25 mouse cellular contexts compared by ENCODE assay signal in genomic region chr16:35414616-35415015, GRCm38 (mm10). TPM values are rescaled to one million over a fixed set of nuclear protein-coding genes. Genes with fewer than 3 reads are reported as not detected.
DNase-seq lines count a peak whose midpoint lies in the region; ATAC-seq and TF ChIP-seq lines count a peak whose summit lies in the region.
"Had no signal": no experiment of that assay in that cellular context is flagged by ENCODE, and none has a peak within 500 bp of the region (broad histone marks: within the 10 kb centered on the region; RNA-seq: fewer than 3 reads in every experiment).

No protein-coding gene starts in this region.

- DNase-seq in heart, adult 11 months, result peak; percentile 62
- DNase-seq in kidney, postnatal 0 days (ENCODE audit: low spot score), result peak; percentile 73
- no peak for DNase-seq in kidney, adult 11 months
- DNase-seq in forelimb bud, embryonic 11.5 days (ENCODE audit: low read depth, low spot score), result peak; percentile 21
- DNase-seq in mesoderm, embryonic 11.5 days (ENCODE audit: low read depth, low spot score), result peak; percentile 30
- DNase-seq in adrenal gland, postnatal 4 days (ENCODE audit: low spot score in 2 of 2), result no peak
- DNase-seq: adrenal gland, adult 8-10 months; adrenal gland, postnatal 36 days; B cell, adult 2 months; cerebellum, adult 11 months; cerebellum, adult 8-10 months; cerebellum, postnatal 14 days; embryo, embryonic 11 days; gastrocnemius, postnatal 10 days; heart, adult 2 months had no signal

- WGBS in heart, embryonic 12.5 days, result 73% methylated on average over 5 of the region's 5 CpGs
- 39% methylated on average over 5 of the region's 5 CpGs for WGBS in kidney, postnatal 0 days

- no peak for ATAC-seq in heart, embryonic 12.5 days (ENCODE audit: insufficient number of reproducible peaks, low FRiP score)
- ATAC-seq in kidney, postnatal 0 days (replicated peaks; ENCODE audit: low FRiP score, low read depth), result no peak; the same call in 1 of the 2 replicates
- ATAC-seq: CD4-positive, CD25-positive, alpha-beta regulatory T cell, adult 4 months; forebrain, embryonic 14.5 days had no signal

- peaks cover 30% of the 10 kb centered on the region for H3K36me3 ChIP-seq in heart, embryonic 12.5 days
- peaks cover 3% of the 10 kb centered on the region; the same call in 1 of the 2 replicates for H3K36me3 ChIP-seq in kidney, postnatal 0 days (ENCODE audit: insufficient read depth, low read length)
- H3K36me3 ChIP-seq: G1E had no signal

- no peak for TF ChIP-seq CTCF in kidney, postnatal 0 days (IDR thresholded peaks at IDR 0.05; ENCODE audit: low read depth)

- H3K27ac ChIP-seq in heart, embryonic 12.5 days (ENCODE audit: poor library complexity, severe bottlenecking), result no peak overlapping the region
- no peak overlapping the region for H3K27ac ChIP-seq in kidney, postnatal 0 days
- H3K27ac ChIP-seq: embryonic facial prominence, embryonic 15.5 days; forebrain, embryonic 10.5 days; heart, adult 2 months; hindbrain, embryonic 10.5 days; hindbrain, embryonic 14.5 days had no signal

- no peak overlapping the region for H3K4me2 ChIP-seq in heart, embryonic 12.5 days
- H3K4me2 ChIP-seq in kidney, postnatal 0 days (ENCODE audit: low read length), result no peak overlapping the region
- H3K4me2 ChIP-seq: embryonic facial prominence, embryonic 15.5 days; heart, embryonic 11.5 days; hindbrain, embryonic 14.5 days had no signal

- no peaks in the 10 kb centered on the region for H3K4me1 ChIP-seq in heart, embryonic 12.5 days (replicated peaks)
- 0 out of 2 replicates have a peak, but pooled peaks cover 5% of the 10 kb centered on the region for H3K4me1 ChIP-seq in kidney, postnatal 0 days (replicated peaks; ENCODE audit: insufficient read depth, low read length)
- H3K4me1 ChIP-seq: embryonic facial prominence, embryonic 15.5 days; forebrain, embryonic 10.5 days had no signal

- no peaks in the 10 kb centered on the region for H3K27me3 ChIP-seq in heart, embryonic 12.5 days (replicated peaks)
- H3K27me3 ChIP-seq in kidney, postnatal 0 days (ENCODE audit: insufficient read depth, low read length), result no peaks in the 10 kb centered on the region
- H3K27me3 ChIP-seq: embryonic facial prominence, embryonic 15.5 days had no signal

- H3K9me3 ChIP-seq in heart, embryonic 12.5 days (replicated peaks), result no peaks in the 10 kb centered on the region
- H3K9me3 ChIP-seq in kidney, postnatal 0 days (replicated peaks; ENCODE audit: low read length), result no peaks in the 10 kb centered on the region
- H3K9me3 ChIP-seq: embryonic facial prominence, embryonic 15.5 days; forebrain, embryonic 10.5 days; G1E; hindbrain, embryonic 10.5 days had no signal

- no peak overlapping the region for H3K9ac ChIP-seq in heart, embryonic 12.5 days
- no peak overlapping the region for H3K9ac ChIP-seq in kidney, postnatal 0 days (ENCODE audit: low read depth, low read length)
- H3K9ac ChIP-seq: embryonic facial prominence, embryonic 15.5 days; hindbrain, embryonic 14.5 days had no signal

- no peak overlapping the region for H3K4me3 ChIP-seq in heart, embryonic 12.5 days
- H3K4me3 ChIP-seq in kidney, postnatal 0 days (replicated peaks; ENCODE audit: low read depth, low read length), result no peak overlapping the region
- H3K4me3 ChIP-seq: embryonic facial prominence, embryonic 15.5 days; erythroblast, embryonic 14.5 days; forebrain, embryonic 10.5 days; heart, adult 2 months; hindbrain, embryonic 10.5 days had no signal

RNA-seq across cellular contexts. Expression of gene Sec22a, which starts 50.9 kb away (rescaled TPM):
- 32.8 and 33.7 TPM in 2 replicates for polyA plus RNA-seq in heart, embryonic 12.5 days (2016; fragmentation: Nextera tagmentation; extraction: Ambion mirVana)
- polyA plus RNA-seq in kidney, postnatal 0 days (2015; fragmentation: Nextera tagmentation; extraction: Ambion mirVana), result 63.8 and 65.7 TPM in 2 replicates
- total RNA-seq in adrenal gland, postnatal 4 days (2021), result 10 to 100 TPM; 27.8 to 29.3 TPM

Comparison
In these comparisons a context has a peak if more than half of its experiments do, and no peak if none do; other contexts are left out.
1. DNase-seq: peak in heart, adult 11 months (single experiment), kidney, postnatal 0 days (single experiment), forelimb bud, embryonic 11.5 days (single experiment) and mesoderm, embryonic 11.5 days (single experiment); none in kidney, adult 11 months (single experiment) and adrenal gland, postnatal 4 days (0 of 2).